Mouse (Mus musculus) retina, postnatal 1 day (tissue): ENCODE measurements around the gene Tmem268.
A peak's percentile ranks its signal among the peaks of the same experiment; 100 is the strongest.

Source experiments
- DNase-seq: peaks from one replicate; pipeline ENCODE4 v3.0.0-alpha.2; 2012

The Tmem268 gene

DNA sequence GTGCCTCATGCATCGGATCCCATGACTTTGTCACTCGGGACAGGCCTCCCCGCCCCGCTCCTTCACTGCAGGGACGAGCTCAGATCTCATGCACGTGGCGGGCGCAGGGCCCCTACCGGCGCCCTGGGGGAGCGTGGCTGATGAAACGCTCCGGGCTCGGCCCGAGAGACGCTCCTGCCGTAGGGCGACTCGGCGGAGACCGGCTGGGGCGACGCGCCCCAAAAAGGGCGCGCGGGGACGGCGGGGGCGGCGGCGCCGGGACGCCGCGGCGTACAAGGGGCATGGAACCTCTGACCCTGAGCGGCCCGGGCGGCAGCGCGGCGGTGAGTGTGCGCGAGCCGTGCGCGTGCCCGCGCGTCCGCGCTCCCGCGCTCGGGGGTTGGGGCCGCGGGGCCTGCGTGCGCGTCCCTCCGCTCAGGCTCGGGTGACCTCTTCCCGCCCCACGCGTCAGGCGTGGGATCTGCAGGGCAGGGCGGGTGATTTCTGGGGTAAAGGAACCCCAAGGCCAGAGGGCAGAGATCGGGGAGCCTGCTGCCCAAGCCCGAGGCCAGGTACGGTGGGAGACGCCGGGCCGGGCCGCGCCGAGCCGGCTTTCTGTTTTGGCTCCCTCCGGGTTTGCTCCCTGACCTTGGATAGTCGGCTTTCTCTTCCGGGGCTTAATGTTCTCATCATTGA, at the start of gene Tmem268:
Gene Tmem268 (plus strand): TSS at position 375 of the 675 bp plus-strand sequence.
- DNase-seq: peak; percentile 85

DNA sequence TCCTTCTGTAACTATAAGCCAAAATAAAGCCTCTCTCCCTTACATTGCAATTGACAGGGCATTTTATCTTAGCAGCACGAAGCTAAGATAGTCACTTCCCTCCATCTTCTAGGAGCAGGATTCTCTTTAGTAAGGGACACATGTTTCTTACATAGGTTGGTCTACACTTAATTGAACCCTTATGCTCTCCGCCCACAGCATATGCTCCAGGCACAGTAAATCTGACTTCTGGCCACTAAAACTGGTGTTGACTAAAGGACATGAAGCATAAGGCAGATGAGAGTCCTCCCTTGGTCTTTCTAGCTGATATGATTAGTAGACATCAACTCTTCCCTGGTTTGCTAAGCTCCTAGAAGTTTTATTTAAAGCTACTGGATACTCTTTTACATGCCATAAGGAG, 45.7 kb upstream of the Tmem268 start:
- DNase-seq: no peak

DNA sequence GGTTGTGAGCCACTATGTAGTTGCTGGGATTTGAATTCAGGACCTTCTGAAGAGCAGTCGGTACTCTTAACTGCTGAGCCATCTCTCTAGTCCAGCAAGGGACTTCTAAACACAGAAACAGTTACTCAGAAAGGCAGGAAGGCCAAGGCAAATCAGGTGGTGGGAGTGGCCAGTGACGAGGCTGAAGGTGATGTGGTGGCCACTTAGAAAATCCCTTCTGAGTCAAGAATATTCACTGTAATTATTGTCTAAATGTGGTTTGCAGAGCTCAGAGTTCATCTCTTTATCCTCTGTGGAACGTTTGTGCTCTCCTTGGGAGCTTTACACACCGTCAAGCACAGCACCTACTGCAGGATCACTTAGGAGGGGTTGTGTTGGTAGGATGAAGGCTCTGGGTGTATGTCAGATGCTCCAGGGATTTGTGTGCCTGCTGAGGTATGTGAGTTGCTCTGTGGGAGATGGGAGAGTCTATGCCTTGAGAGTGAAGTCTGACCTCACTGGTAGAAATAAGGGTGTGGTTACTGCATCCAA, 44.1 kb upstream of the Tmem268 start:
- no peak for DNase-seq

- no peak for DNase-seq
These were observed 43.6 kb upstream of the Tmem268 start for GRCm38 (mm10) chr4:63515021-63515420.

DNA sequence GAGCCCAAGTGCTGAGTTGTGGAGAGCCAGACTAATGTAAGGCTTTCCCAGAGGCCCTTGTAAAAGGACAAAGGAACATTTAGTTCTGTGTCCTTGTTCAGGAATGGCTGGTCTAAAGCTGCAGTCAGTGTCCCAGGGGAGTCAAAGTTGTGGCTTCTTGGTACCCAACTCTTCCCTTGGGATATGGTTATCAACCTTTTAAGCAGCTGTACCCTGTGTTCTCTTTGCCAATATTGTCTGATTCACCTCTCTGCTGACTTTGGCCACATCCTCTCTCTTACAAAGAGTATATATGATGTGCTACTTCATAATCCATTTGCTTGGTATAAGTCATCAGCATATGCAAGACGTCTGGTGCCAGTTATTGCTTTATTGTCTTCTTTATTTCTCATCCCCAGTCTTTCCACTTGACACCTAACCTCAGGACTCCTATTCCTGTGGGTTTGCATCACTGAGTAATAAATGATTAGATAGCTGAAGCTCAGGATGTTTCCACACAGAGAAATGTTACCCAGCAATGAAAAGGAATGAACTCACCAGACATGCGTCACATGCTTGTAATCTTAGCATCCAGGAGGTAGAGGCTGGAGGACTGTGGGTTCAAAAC, 36.7 kb upstream of the Tmem268 start:
- DNase-seq: no peak

DNA sequence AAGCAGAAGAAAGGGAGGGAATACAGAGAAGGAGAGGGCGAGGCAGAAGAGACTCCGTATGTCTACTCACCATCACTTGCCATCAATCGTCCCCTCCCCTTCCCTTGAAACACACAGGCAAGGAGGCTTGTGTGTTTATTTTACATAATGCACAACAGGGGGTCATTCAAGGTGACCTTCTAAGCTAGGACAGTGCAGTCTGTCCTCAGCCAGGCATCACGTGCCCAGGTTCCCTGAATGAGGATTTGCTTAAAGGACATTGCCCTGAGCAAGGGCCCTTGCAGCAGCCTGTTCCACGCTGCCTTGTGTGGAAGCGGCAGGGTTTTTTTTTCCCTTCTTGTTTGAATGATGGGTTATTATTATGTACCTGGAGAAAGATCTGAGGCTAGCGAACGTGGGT, 33.1 kb upstream of the Tmem268 start:
- no peak for DNase-seq

- DNase-seq: peak; percentile 34
These were observed 29.6 kb upstream of the Tmem268 start for GRCm38 (mm10) chr4:63528946-63529345.

DNA sequence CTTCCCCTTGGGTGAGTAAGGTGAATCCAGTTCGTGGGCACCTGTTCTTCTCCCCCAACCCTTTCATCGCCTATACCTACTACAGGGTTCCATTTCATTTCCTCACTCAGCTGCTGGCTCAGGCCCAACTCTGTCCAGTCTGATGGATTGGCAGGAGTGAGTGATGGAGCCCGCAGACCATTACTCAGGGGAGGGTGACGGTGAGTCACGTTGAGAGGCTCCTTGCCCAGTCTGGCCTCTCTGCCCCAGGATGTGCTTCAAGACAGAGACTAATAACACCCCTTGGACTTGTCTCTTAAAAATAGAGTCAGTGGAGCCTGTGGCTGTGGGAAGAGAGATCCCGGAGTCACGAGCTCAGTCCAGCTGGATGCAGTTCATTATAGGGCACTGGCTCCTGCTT, 28.2 kb upstream of the Tmem268 start:
- no peak for DNase-seq

DNA sequence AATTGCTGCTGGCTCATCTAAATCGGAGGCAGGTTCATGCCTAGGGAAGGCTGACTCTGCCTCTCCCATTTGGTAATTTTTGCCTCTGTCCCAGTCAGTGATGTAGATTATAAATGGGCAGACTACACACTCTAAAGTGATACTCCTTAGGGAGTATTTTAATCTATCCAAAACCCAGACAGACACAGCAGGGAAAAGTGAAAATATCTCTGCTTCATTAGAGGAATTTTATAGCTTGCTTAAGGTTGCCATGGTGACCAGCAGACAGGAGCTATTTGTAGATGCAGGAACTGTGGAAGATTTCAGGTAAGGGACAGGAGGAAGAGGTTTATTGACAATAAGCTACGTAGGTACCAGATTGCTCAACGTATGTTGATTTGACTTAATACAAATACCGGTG, 21.0 kb upstream of the Tmem268 start:
- no peak for DNase-seq

- no peak for DNase-seq
These were observed 16.4 kb upstream of the Tmem268 start for GRCm38 (mm10) chr4:63542209-63542608.

DNA sequence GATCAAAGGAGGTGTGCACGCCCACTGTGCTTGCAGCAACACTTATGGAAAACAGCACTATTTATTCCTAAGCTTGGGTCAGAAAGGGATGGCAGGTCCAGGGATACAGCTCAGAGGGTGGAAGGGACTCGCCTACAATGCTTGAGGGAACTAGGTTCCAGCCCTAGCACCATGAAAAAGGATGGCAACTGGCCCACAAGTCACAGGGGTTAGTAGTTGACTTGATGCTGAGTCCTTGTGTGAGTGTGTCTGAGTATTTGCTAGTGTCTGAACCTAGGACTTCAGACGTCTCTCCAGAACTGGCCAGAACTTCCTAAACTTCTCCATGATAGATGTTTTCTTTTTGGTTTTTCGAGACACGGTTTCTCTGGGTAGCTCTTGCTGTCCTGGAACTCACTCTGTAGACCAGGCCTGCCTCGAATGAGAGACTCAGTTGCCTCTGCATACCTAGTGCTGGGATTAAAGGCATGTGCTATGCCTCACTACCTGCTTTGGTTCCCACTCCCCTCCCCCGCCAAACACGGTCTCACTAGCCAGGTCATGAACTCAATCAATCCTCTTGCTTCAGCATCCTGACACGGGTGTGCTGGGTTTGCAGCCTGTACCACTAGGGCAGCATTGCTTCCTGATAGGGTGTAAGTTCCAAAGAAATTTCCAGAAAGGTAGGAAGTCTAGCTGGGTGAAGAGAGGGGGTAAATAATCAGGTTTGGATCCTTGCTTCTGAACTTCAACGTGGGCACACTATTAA, 14.7 kb upstream of the Tmem268 start:
- DNase-seq: no peak

DNA sequence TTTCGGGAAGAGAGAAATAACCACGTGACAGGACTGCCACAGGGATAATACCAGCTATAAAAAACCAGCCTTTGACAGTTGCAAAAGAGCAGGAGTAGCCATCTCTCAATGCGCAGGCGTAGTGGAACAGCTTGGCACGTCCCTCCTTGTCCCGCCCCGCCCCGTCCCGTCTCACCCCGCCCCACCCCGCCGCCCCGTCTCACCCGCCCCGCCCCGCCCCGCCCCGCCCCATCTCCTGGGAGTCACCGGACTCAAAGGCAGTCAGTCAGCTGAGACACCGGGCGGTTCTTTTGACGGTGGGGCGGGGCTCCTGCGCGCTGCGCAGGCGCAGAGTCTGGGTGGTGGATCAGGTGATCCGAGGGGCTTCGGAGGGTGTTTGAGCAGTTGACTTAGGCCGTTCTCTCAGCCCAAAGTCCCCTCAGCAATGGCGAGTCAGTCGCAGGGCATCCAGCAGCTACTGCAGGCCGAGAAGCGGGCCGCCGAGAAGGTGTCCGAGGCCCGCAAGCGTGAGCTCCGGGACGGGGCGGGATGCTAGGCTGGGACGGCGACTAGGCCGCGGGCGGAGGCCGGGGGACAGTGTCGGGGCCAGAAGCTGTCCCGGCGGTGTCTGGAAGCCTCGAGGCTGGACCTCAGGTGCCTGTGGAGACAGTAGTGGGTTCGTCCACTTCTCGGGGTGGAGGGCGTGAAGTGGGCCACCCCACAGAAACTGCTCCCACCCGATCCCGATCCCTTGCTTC, 13.9 kb upstream of the Tmem268 start, which contains the start of gene Atp6v1g1:
Gene Atp6v1g1 (plus strand): TSS at position 279 of the 737 bp plus-strand sequence.
- DNase-seq: peak; percentile 96

DNA sequence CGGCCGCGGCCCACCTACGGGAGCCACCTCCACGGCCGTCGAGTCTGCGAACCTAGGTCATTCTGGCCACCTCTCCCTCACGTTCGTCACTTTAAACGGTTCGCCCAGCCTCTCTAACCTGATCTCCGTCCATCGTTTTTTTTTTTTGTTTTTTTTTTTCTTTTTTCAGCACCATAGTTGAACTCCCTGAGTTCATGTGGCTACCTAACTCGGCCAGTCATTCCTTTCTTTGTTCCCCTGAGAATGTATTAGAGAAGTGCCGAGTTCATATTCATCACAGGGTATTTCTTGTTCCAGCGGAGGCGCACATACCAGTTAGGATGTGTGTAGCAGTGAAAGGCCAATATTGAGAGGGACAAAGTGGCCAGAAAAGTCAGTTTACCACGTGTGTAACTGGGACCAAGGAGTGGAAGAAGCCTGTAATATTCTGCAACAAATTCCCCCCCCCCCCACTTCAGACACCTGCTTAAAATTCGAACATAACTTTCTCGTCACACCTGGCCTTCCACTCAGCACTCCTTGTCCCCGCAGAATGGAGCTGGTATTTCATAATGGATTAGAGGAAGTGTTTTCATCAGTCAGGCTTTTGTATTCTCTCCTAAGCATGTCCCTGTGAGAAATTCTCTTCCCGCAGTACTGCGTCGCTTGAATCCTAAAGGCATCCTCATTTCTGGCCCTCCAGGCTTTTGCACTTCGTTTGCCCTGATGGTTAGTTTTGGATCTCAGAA, 13.2 kb upstream of the Tmem268 start:
- DNase-seq: no peak

- DNase-seq: no peak
These were observed 12.0 kb upstream of the Tmem268 start for GRCm38 (mm10) chr4:63546441-63547055.

DNA sequence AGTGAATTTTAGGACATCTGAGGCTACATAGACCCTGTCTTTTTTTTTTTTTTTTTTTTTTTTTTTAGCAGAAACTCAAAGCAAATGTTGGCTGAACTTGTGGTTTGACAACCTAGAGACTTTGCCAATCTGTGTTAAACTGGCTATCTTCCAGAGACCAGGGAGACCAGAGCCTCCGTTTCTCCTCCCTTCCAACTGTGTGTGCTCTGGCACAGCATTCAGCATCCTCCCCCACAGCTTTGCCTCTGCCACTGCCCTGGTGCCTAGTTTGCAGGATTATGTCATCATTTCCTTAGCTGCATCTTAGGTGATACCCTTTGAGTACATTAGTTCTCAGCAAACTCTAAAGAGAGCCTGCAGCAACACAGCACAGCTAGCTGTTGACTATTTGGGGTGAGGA, 10.8 kb upstream of the Tmem268 start:
- DNase-seq: no peak

DNA sequence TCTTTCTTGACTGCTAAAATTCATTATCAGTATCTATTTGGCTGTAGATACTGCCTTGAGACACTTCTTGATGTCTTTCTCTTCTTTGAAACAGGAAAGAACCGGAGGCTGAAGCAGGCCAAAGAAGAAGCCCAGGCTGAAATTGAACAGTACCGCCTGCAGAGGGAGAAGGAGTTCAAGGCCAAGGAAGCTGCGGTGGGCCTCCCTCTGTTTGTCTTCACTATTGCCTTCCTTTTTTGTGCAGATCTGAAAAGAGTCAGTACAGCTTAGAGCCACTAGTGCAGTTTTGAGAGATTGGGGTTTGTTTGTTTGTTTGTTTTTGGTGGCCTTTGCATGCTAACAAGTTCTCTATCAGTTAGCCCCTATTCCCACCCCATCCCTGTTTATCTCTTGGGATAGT, 10.1 kb upstream of the Tmem268 start:
- DNase-seq: no peak

GRCm38 (mm10) chr4:63550908-63551307, 7.7 kb upstream of the Tmem268 start:
- DNase-seq: no peak

DNA sequence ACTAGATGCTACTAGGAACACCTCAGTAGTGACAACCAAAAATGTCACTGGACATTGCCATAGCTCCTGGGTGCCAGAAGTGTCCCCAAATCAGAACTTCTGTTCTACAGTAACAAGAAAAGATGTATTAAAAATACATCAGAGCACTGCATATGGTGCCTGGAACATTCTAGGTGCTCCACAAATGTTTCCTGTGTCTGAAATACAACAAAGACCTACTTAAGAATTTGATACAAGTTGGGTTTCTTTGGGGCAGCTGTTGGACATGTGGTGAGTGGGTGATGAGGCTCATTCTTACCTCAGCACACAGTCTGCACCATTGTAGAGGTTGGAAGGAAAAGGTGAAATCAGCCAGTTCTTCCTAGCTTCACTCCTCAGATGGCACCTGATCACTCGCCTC, 5.7 kb upstream of the Tmem268 start:
- DNase-seq: no peak

GRCm38 (mm10) chr4:63553789-63554576, 4.6 kb upstream of the Tmem268 start:
- DNase-seq: no peak

GRCm38 (mm10) chr4:63554616-63555015, 4.0 kb upstream of the Tmem268 start:
- no peak for DNase-seq

GRCm38 (mm10) chr4:63555111-63555510, 3.5 kb upstream of the Tmem268 start:
- DNase-seq: no peak
